Comparison of ENCODE assay signal across 7 mouse cellular contexts in the genomic region with DNA sequence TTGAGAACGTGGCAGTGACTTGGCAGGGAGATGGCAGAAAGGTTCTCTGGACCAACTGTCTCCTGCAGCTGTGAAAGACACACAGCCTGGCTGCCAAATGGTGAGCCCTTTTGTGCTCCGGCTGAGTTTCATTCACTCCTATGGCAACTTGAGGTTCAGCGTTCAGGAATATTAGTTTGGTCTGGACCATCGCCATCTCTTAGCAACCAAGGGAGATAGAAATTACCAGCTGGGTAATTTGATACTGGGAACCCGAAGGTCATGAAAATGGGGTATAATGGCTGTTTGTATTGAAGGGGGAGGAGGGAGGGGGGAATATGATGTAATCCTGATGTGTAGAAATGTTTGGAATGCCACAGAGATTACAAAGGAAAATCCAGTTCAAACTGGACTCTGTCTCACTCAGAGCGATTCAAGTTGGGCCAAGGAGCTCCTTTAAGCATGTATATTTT.
DNase-seq lines count a peak whose midpoint lies in the region; ATAC-seq and TF ChIP-seq lines count a peak whose summit lies in the region.

No protein-coding gene starts in this region.

- TF ChIP-seq POLR2A in embryonic fibroblast, embryonic 13.5 days (IDR thresholded peaks at IDR 0.05; ENCODE audit: low read depth, low read length), result no peak; the same call in 1 of the 2 replicates

- H3K9ac ChIP-seq in lung, embryonic 14.5 days, result no peak overlapping the region
- H3K9ac ChIP-seq in intestine, embryonic 15.5 days, result no peak overlapping the region
- no peak overlapping the region for H3K9ac ChIP-seq in stomach, embryonic 14.5 days (replicated peaks; ENCODE audit: low read depth, low read length)

- H3K27me3 ChIP-seq in lung, embryonic 14.5 days (ENCODE audit: insufficient read depth, low read length), result no peaks in the 10 kb centered on the region
- H3K27me3 ChIP-seq in intestine, embryonic 15.5 days (replicated peaks), result no peaks in the 10 kb centered on the region
- no peaks in the 10 kb centered on the region for H3K27me3 ChIP-seq in stomach, embryonic 14.5 days (ENCODE audit: control insufficient read depth, insufficient read depth, low read length)

- H3K4me3 ChIP-seq in lung, embryonic 14.5 days (ENCODE audit: low read depth, low read length), result no peak overlapping the region
- no peak overlapping the region for H3K4me3 ChIP-seq in embryonic fibroblast, embryonic 13.5 days (ENCODE audit: insufficient read depth, low read length)
- H3K4me3 ChIP-seq in intestine, embryonic 15.5 days (replicated peaks), result no peak overlapping the region
- no peak overlapping the region for H3K4me3 ChIP-seq in stomach, embryonic 14.5 days (ENCODE audit: low read depth, low read length)

- peak; percentile 77 for DNase-seq in lung, embryonic 14.5 days
- DNase-seq in lung, postnatal 14 days, result no peak
- no peak for DNase-seq in thymus, postnatal 36 days
- DNase-seq in frontal cortex, postnatal 25 days (ENCODE audit: low spot score in 2 of 2), result no peak

- TF ChIP-seq CTCF in lung, embryonic 14.5 days (IDR thresholded peaks at IDR 0.05; ENCODE audit: low read depth), result no peak
- TF ChIP-seq CTCF in embryonic fibroblast, embryonic 13.5 days (IDR thresholded peaks at IDR 0.05; ENCODE audit: borderline replicate concordance, insufficient read depth, low read length), result no peak

- H3K4me2 ChIP-seq in lung, embryonic 14.5 days, result peak overlapping the region; percentile 16; the same call in 1 of the 2 replicates
- H3K4me2 ChIP-seq in intestine, embryonic 15.5 days (replicated peaks), result no peak overlapping the region
- H3K4me2 ChIP-seq in stomach, embryonic 14.5 days (replicated peaks; ENCODE audit: low read depth, low read length), result no peak overlapping the region

- ATAC-seq in lung, embryonic 14.5 days (ENCODE audit: insufficient read depth), result peak; percentile 80
- ATAC-seq in intestine, embryonic 15.5 days, result peak; percentile 78
- peak; percentile 58; the same call in 1 of the 2 replicates for ATAC-seq in stomach, embryonic 14.5 days (ENCODE audit: insufficient number of reproducible peaks, insufficient read depth, low FRiP score, low read depth)

- no peaks in the 10 kb centered on the region for H3K36me3 ChIP-seq in lung, embryonic 14.5 days (ENCODE audit: insufficient read depth)
- no peaks in the 10 kb centered on the region for H3K36me3 ChIP-seq in intestine, embryonic 15.5 days
- H3K36me3 ChIP-seq in stomach, embryonic 14.5 days (ENCODE audit: control insufficient read depth, insufficient read depth, low read length), result no peaks in the 10 kb centered on the region

- H3K9me3 ChIP-seq in lung, embryonic 14.5 days (ENCODE audit: low read depth, low read length), result no peaks in the 10 kb centered on the region
- no peaks in the 10 kb centered on the region for H3K9me3 ChIP-seq in intestine, embryonic 15.5 days
- H3K9me3 ChIP-seq in stomach, embryonic 14.5 days (ENCODE audit: control insufficient read depth, low read depth, low read length), result no peaks in the 10 kb centered on the region

- 4% methylated on average over 6 of the region's 6 CpGs for WGBS in lung, embryonic 14.5 days
- WGBS in intestine, embryonic 15.5 days, result 26% methylated on average over 6 of the region's 6 CpGs
- WGBS in stomach, embryonic 14.5 days, result 13% methylated on average over 6 of the region's 6 CpGs

- H3K4me1 ChIP-seq in lung, embryonic 14.5 days (ENCODE audit: insufficient read depth), result peaks cover 15% of the 10 kb centered on the region
- peaks cover 20% of the 10 kb centered on the region for H3K4me1 ChIP-seq in embryonic fibroblast, embryonic 13.5 days (ENCODE audit: control insufficient read depth, insufficient read depth, low read length)
- H3K4me1 ChIP-seq in intestine, embryonic 15.5 days (replicated peaks), result peaks cover 4% of the 10 kb centered on the region; the same call in 1 of the 2 replicates
- H3K4me1 ChIP-seq in stomach, embryonic 14.5 days (ENCODE audit: control insufficient read depth, insufficient read depth, low read length), result peaks cover 5% of the 10 kb centered on the region; the same call in 1 of the 2 replicates

- H3K27ac ChIP-seq in lung, embryonic 14.5 days (ENCODE audit: low read depth), result peak overlapping the region; percentile 80
- H3K27ac ChIP-seq in embryonic fibroblast, embryonic 13.5 days (ENCODE audit: insufficient read depth, low read length), result peak overlapping the region; percentile 65
- H3K27ac ChIP-seq in intestine, embryonic 15.5 days, result peak overlapping the region; percentile 36; the same call in 1 of the 2 replicates
- no peak overlapping the region; the same call in 1 of the 2 replicates for H3K27ac ChIP-seq in stomach, embryonic 14.5 days (ENCODE audit: low read length)
